Mouse (Mus musculus): ENCODE results near the gene Thsd4. TPM values are rescaled to one million over a fixed set of nuclear protein-coding genes. Genes with fewer than 3 reads are reported as not detected.
"Not testable (repeated sequence)": the region's sequence is repeated elsewhere in the genome, so short reads cannot be mapped to it uniquely, and the experiment has no call there.

The Thsd4 gene
- polyA plus RNA-seq, 1 experiment from 2014 or later, result 31.6 TPM

GRCm38 (mm10) chr9:59940913-59941884 lies 580.6 kb downstream of the Thsd4 start:
- no peaks in the 10 kb centered on the region for H3K36me3 ChIP-seq
- 0 out of 2 replicates have a peak overlapping the region, but pooled peaks have one; percentile 52 for H3K27ac ChIP-seq
- no peak overlapping the region for H3K4me3 ChIP-seq
- 59% methylated on average over 12 of the region's 12 CpGs for WGBS
- no peaks in the 10 kb centered on the region for H3K27me3 ChIP-seq
- no peak overlapping the region for H3K4me2 ChIP-seq
- no peak for ATAC-seq (ENCODE audit: insufficient number of reproducible peaks, low FRiP score, low TSS enrichment, low read depth)
- H3K4me1 ChIP-seq, result peaks cover 16% of the 10 kb centered on the region
- no peaks in the 10 kb centered on the region for H3K9me3 ChIP-seq
- no peak overlapping the region for H3K9ac ChIP-seq

- no peak overlapping the region for H3K4me2 ChIP-seq
- ATAC-seq (ENCODE audit: insufficient number of reproducible peaks, low FRiP score, low TSS enrichment, low read depth), result no peak
- H3K4me3 ChIP-seq, result no peak overlapping the region
- H3K27ac ChIP-seq, result 0 out of 2 replicates have a peak overlapping the region, but pooled peaks have one; percentile 22
- 47% methylated on average over 2 of the region's 2 CpGs for WGBS
- peaks cover 16% of the 10 kb centered on the region for H3K4me1 ChIP-seq
- no peaks in the 10 kb centered on the region for H3K36me3 ChIP-seq
- H3K27me3 ChIP-seq, result no peaks in the 10 kb centered on the region
- no peak overlapping the region for H3K9ac ChIP-seq
- no peaks in the 10 kb centered on the region for H3K9me3 ChIP-seq
These were observed 582.2 kb downstream of the Thsd4 start for GRCm38 (mm10) chr9:59939691-59940090.

DNA sequence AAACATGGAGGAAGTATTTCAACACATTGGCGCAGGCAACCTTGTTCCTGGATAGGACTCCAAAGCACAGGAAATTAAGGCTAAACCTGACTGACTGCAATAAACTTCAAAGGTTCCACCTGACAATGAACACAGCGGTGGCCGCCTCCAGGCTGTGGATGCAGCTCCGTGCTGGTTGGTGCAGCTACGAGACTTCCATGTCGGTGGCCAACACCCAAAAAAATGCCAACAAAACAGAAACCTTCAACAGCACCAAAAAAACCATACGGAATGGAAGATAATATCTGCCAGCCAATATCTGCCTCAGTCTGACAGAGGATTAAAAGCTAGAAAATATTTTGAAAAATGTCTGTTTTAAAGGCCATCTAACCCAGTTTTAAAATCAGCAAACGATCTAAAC lies 583.3 kb downstream of the Thsd4 start:
- no peak for ATAC-seq (ENCODE audit: insufficient number of reproducible peaks, low FRiP score, low TSS enrichment, low read depth)
- H3K27ac ChIP-seq, result no peak overlapping the region
- H3K9me3 ChIP-seq, result no peaks in the 10 kb centered on the region
- H3K4me2 ChIP-seq, result no peak overlapping the region
- no peak overlapping the region for H3K9ac ChIP-seq
- 40% methylated on average over 8 of the region's 8 CpGs for WGBS
- peaks cover 16% of the 10 kb centered on the region for H3K4me1 ChIP-seq
- no peaks in the 10 kb centered on the region for H3K36me3 ChIP-seq
- no peak overlapping the region for H3K4me3 ChIP-seq
- H3K27me3 ChIP-seq, result no peaks in the 10 kb centered on the region

DNA sequence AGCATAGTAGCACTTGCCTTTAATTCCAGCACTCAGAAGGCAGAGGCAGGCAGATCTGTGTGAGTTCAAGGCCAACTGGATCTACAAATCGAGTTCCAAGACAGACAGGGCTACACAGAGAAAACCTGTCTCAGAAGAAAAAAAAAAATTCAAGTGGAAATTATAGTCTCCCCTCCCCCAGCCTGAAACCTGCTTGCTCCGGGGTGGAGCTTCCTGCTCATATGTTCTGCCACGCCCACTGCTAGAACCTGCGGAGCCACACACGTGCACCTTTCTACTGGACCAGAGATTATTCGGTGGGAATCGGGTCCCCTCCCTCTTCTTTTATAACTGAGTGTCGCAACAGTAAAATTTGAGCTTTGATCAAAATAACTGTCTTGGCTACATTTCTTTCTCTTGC lies 586.0 kb downstream of the Thsd4 start:
- not testable (repeated sequence) for H3K9ac ChIP-seq; H3K27me3 ChIP-seq; H3K9me3 ChIP-seq; H3K27ac ChIP-seq; H3K4me2 ChIP-seq; ATAC-seq (ENCODE audit: insufficient number of reproducible peaks, low FRiP score, low TSS enrichment, low read depth); H3K4me1 ChIP-seq; H3K36me3 ChIP-seq; H3K4me3 ChIP-seq
- WGBS, result 74% methylated on average over 8 of the region's 8 CpGs

DNA sequence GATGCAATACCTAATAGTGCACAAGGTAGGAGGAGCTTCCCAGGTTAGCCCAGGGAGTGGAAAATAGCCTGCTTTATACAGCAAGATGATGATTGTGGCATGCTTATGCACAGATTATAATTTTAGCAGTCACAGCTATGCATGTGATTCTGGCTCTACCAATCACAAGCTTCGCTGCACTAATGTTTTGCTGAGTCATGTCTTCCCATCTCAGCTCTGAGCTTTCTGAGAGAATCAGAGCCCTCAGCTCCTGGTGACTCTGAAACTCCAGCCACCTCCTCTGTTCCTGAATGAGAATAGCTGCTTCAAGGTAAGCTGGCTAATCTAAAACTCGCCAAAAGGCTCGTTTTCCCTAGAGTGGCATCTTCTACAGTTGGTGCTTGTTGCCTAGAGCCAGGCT lies 591.6 kb downstream of the Thsd4 start:
- Histone ChIP-seq H3K9me3 (no peaks in the 10 kb centered on the region), H3K27me3 (no peaks in the 10 kb centered on the region), H3K4me2 (no peak overlapping the region), H3K36me3 (peaks cover 9% of the 10 kb centered on the region; the same call in 1 of the 2 replicates), H3K4me3 (no peak overlapping the region), H3K9ac (no peak overlapping the region), H3K4me1 (no peaks in the 10 kb centered on the region), H3K27ac (no peak overlapping the region)
- ATAC-seq (ENCODE audit: insufficient number of reproducible peaks, low FRiP score, low TSS enrichment, low read depth), result no peak
- WGBS, result 85% methylated on average over 3 of the region's 3 CpGs

Other genes with a start within 250 kb of the Thsd4 start
- 13.0 and 15.1 TPM in 2 replicates for gene Lrrc49, start 166.1 kb upstream of the Thsd4 start, polyA plus RNA-seq (2015; fragmentation: Nextera tagmentation; extraction: Ambion mirVana)
- 3.7 and 4.1 TPM in 2 replicates for gene Larp6, start 190.9 kb upstream of the Thsd4 start, polyA plus RNA-seq (2015; fragmentation: Nextera tagmentation; extraction: Ambion mirVana)